Mouse (Mus musculus) liver, postnatal 0 days (tissue): ENCODE measurements at regions not wholly inside any gene's neighbourhood (a gene's known extent, or its start where the extent isn't known, plus 50 kb on each side); places are given as distances from the start of the nearest gene placed in this dataset.

ENCODE experiments used
- ATAC-seq: fragments of 200-750 bp; cut with Nextera tagmentation; 2 replicates; pipeline ENCODE4 v1.8.0; 2017; ENCODE audit warnings: mild to moderate bottlenecking, moderate library complexity
- DNase-seq: peaks from one replicate; pipeline ENCODE4 v3.0.0-alpha.2; 2016
- H3K27ac ChIP-seq: fragments of 300-500 bp; sonication (generic); 2 replicates; pipeline ENCODE4 v1.5.1; 2014; ENCODE audit warnings: antibody characterized with exemption, moderate library complexity, mild to moderate bottlenecking, low read depth
- H3K27me3 ChIP-seq: fragments of 300-500 bp; sonication (generic); 2 replicates; pipeline ENCODE4 v1.6.1; 2014; ENCODE audit warnings: low read length, control low read depth, mixed read lengths; ENCODE audit not compliant: insufficient read depth
- H3K36me3 ChIP-seq: fragments of 300-500 bp; sonication (generic); replicated peaks from 2 replicates; pipeline ENCODE4 v1.6.1; 2014; ENCODE audit warnings: mild to moderate bottlenecking, control low read depth, low read length, moderate library complexity, mixed read lengths; ENCODE audit not compliant: insufficient read depth
- H3K4me1 ChIP-seq: fragments of 300-500 bp; sonication (generic); 2 replicates; pipeline ENCODE4 v1.6.1; 2014; ENCODE audit warnings: antibody characterized with exemption, mild to moderate bottlenecking, control low read depth; ENCODE audit not compliant: insufficient read depth
- H3K4me2 ChIP-seq: fragments of 300-500 bp; sonication (generic); 2 replicates; pipeline ENCODE4 v1.6.1; 2014; ENCODE audit warnings: low read depth, mild to moderate bottlenecking, low read length, moderate library complexity, mixed read lengths
- H3K4me3 ChIP-seq: fragments of 300-500 bp; sonication (generic); 2 replicates; pipeline ENCODE4 v1.5.1; 2014; ENCODE audit warnings: low read depth, low read length
- H3K9ac ChIP-seq: fragments of 300-500 bp; sonication (generic); replicated peaks from 2 replicates; pipeline ENCODE4 v1.6.1; 2014; ENCODE audit warnings: mild to moderate bottlenecking, moderate library complexity
- H3K9me3 ChIP-seq: fragments of 300-500 bp; sonication (generic); 2 replicates; pipeline ENCODE4 v1.6.1; 2016; ENCODE audit warnings: mild to moderate bottlenecking, control low read depth, low read length, mixed read lengths
- CTCF ChIP-seq: sonication (generic); IDR thresholded peaks from 2 replicates; pipeline ENCODE4 v1.5.1; 2016; ENCODE audit warnings: antibody characterized with exemption, low read depth
- EP300 ChIP-seq: IDR thresholded peaks from 2 replicates; pipeline ENCODE4 v1.6.1; 2016; ENCODE audit warnings: antibody characterized with exemption, low read depth, mild to moderate bottlenecking
- WGBS: fragments of 180-500 bp; shearing (Covaris S2); extraction: QIAGEN DNeasy Blood & Tissue Kit; methylation state at CpG from one replicate; pipeline ENCODE4 v1.1.7; 2014; ENCODE audit not compliant: insufficient replicate concordance; 5-methylcytosine and 5-hydroxymethylcytosine counted together

DNA sequence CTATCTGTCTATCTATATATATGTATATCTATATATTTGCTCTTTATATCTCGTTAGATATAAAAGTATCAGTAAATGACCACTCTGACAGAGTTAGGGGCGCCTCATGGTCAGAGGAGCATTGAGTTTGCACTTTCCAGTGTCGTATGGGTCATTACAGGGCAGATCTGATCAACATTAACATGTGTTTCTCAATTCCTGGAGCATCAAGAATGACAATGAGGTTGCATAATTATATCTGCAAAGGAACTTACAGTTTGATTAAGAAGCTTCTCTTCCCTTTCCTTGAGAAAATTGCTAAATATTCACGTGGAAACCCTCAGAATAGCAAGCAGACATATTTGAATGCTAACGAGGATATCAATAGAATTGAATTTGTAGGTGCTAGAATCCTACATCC, 158.6 kb downstream of the Gm11146 start:
- no peak for TF ChIP-seq EP300
- TF ChIP-seq CTCF = no peak
- ATAC-seq = no peak
- no peak overlapping the region for H3K4me2 ChIP-seq
- no peak for DNase-seq
- no peak overlapping the region for H3K9ac ChIP-seq
- H3K9me3 ChIP-seq = no peaks in the 10 kb centered on the region
- 58% methylated on average over 5 of the region's 5 CpGs for WGBS
- H3K4me3 ChIP-seq = no peak overlapping the region
- no peaks in the 10 kb centered on the region for H3K4me1 ChIP-seq
- H3K36me3 ChIP-seq = no peaks in the 10 kb centered on the region
- H3K27ac ChIP-seq = no peak overlapping the region
- H3K27me3 ChIP-seq = no peaks in the 10 kb centered on the region

DNA sequence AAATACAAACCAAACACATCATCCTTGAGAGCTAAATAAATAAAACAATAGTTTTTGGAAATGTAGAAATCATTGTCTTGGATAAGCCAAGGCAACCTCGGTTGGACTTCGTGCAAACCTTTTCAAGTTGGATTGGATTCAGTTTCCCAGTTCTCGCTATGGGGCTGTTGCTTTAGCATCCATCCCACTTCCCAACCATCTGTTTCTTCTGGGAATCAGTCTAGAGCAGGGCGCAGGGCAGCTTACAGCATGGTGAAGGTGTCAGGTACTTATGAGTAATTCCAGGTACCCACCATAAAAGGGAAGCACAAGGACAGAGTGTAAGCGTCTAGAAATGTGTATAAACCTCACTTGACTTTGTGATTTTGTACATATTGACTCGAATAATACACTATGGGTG, 159.0 kb downstream of the Gm11146 start:
- Histone ChIP-seq H3K4me3 (no peak overlapping the region), H3K9ac (no peak overlapping the region), H3K4me1 (no peaks in the 10 kb centered on the region), H3K9me3 (no peaks in the 10 kb centered on the region), H3K27ac (no peak overlapping the region), H3K27me3 (no peaks in the 10 kb centered on the region), H3K4me2 (no peak overlapping the region), H3K36me3 (no peaks in the 10 kb centered on the region)
- no peak for TF ChIP-seq CTCF
- TF ChIP-seq EP300 = no peak
- 81% methylated on average over 6 of the region's 6 CpGs for WGBS
- DNase-seq (no peak), ATAC-seq (no peak)

DNA sequence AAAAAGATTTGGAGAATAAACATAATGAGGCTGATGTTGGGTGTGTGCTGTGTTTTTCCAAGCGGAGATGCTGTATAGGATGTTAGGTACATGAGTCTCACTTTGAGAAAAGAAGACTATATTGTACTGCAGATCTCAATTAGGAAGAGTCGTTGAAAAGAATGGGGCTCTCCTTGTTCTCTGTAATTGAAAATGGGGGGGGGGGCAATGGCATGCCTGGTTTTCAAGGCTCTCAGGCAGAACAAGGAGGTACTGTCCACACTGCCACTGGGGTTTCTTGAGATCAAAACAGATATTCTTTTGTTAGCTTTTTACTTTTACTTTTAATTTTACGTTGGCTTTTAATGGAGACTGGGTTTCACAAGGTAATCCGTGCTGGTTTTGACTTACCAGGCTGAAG, 170.5 kb downstream of the Gm11146 start:
- DNase-seq (no peak), ATAC-seq (no peak)
- Histone ChIP-seq H3K36me3 (no peaks in the 10 kb centered on the region), H3K9ac (no peak overlapping the region), H3K4me1 (no peaks in the 10 kb centered on the region), H3K27me3 (no peaks in the 10 kb centered on the region), H3K4me2 (no peak overlapping the region), H3K9me3 (no peaks in the 10 kb centered on the region), H3K4me3 (no peak overlapping the region), H3K27ac (no peak overlapping the region)
- 79% methylated on average over 4 of the region's 4 CpGs for WGBS
- TF ChIP-seq CTCF = no peak
- no peak for TF ChIP-seq EP300

DNA sequence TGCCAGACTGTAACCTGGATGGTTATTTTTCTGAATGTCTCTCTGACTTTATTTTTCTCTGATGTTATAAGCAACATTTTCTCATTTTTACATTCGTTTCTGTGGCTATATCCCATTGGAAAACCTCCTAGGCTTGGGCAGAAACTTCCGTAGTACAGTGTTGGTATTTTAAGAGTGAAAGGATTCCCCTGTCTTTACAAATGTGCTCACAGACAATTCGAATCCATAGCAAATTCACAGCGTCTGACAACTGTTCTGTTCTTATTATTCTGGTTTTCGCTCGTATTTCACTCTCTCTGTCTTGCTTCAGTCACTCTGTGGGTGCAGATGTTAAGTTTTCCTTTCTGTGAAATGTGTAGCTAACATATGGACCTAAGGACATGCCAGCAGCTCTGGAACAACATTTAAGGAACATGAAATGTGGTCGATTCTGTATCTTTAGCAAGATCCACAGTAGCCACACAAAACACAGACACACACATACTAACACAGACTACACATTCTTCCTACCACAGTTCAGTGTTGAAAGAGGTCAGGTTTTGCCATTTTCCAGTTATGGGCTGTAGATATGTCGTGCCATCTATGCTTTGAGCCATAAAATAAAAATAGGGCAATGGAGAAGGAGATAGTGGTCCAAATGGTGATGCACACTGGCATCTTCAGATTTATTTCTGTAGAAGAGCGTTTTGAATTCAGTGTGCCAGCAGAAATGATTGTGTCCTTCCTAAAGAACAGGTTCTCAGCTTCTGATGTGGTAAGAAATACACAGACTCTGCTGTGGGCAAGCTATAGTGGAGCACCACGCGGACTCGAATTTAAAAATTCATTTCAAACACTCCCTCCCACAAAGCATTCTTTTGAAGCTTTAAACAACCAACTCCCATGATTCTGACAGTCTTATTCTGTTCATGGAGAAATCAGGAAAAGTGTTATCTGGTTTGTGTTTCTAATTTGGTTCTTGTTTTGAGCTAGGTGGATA, 179.2 kb downstream of the Gm11146 start:
- H3K4me2 ChIP-seq = no peak overlapping the region
- ATAC-seq (no peak), DNase-seq (no peak)
- H3K27me3 ChIP-seq = no peaks in the 10 kb centered on the region
- 77% methylated on average over 12 of the region's 12 CpGs for WGBS
- no peak for TF ChIP-seq EP300
- TF ChIP-seq CTCF = no peak
- no peaks in the 10 kb centered on the region for H3K4me1 ChIP-seq
- no peak overlapping the region for H3K27ac ChIP-seq
- H3K9ac ChIP-seq = no peak overlapping the region
- H3K36me3 ChIP-seq = no peaks in the 10 kb centered on the region
- no peaks in the 10 kb centered on the region for H3K9me3 ChIP-seq
- no peak overlapping the region for H3K4me3 ChIP-seq

DNA sequence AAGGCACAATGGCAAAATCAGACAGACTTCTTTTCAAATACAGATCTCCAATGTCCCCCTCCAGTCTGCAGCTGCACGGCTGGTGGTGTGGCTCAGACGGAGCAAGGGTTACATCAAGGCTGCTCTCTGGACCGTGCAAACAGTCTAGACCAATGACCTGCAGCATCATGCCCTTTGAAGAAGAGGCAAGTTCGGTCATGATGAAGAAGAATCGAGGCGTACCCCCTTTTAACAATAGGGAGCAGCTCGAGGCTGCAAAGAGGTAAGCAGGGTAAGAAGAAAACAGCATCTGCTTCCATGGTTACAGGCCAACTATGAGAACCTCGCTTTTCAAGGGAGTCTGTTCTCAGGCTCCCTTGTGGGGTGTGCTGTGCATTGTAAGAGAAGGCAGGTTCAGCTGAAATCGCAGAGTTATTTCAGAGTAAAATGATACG, 180.3 kb downstream of the Gm11146 start:
- 55% methylated on average over 10 of the region's 10 CpGs for WGBS
- H3K4me1 ChIP-seq = no peaks in the 10 kb centered on the region
- peak overlapping the region; percentile 53 for H3K4me2 ChIP-seq
- H3K4me3 ChIP-seq = 0 out of 2 replicates have a peak overlapping the region, but pooled peaks have one; percentile 13
- no peaks in the 10 kb centered on the region for H3K9me3 ChIP-seq
- no peak overlapping the region for H3K9ac ChIP-seq
- ATAC-seq = peak; percentile 67; the same call in 1 of the 2 replicates
- TF ChIP-seq CTCF = no peak
- no peak for TF ChIP-seq EP300
- DNase-seq = no peak
- no peak overlapping the region for H3K27ac ChIP-seq
- H3K27me3 ChIP-seq = no peaks in the 10 kb centered on the region
- H3K36me3 ChIP-seq = no peaks in the 10 kb centered on the region

DNA sequence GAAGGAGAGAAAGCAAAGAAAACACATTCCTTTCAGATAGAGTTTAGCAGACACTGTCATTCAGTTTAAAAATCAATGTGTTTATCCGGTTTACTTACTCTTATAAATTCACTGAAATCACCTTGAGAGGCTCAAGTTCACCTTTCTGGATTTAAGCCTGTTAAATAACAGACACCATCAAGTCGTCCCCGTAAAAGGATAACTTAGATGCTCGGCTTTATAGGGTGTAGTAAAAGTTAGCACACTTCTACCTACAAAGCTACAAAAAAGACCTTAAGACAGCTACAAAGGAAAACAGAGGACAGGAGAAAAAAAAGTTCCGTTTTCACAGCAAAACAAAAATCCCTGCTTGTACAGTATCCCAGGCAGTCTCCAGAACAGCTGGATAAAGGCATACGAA, 180.9 kb downstream of the Gm11146 start:
- DNase-seq = no peak
- no peak for TF ChIP-seq EP300
- no peak for TF ChIP-seq CTCF
- H3K4me1 ChIP-seq = no peaks in the 10 kb centered on the region
- no peak overlapping the region for H3K27ac ChIP-seq
- H3K9ac ChIP-seq = no peak overlapping the region
- no peaks in the 10 kb centered on the region for H3K9me3 ChIP-seq
- no peak overlapping the region for H3K4me3 ChIP-seq
- ATAC-seq = no peak
- H3K36me3 ChIP-seq = no peaks in the 10 kb centered on the region
- H3K27me3 ChIP-seq = no peaks in the 10 kb centered on the region
- peak overlapping the region; percentile 53 for H3K4me2 ChIP-seq
- 65% methylated on average over 6 of the region's 6 CpGs for WGBS
